In the genomic region with DNA sequence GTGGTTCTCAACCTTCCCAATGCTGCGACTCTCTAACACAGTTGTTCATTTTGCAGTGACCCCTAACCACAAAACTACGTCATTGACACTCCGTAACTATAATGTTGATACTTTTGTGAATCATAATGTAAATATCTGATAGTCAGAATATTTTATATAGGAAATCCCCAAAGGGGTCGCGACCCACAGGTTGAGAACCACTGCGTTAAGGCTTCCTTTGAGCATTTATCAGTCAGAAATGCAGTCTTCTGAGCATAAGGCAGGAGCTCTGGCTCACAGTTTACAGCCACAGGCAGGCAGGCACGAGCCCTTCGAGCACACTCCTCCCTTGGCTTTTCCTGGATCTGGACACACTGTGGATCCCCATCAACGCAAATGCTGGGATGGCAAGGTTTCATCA, we compare ENCODE assay signal across 17 mouse cellular contexts. TPM values are rescaled to one million over a fixed set of nuclear protein-coding genes. Genes with fewer than 3 reads are reported as not detected.
"Had no signal": no experiment of that assay in that cellular context is flagged by ENCODE, and none has a peak within 500 bp of the region (broad histone marks: within the 10 kb centered on the region; RNA-seq: fewer than 3 reads in every experiment).

No protein-coding gene starts in this region.

- H3K27ac ChIP-seq: neural tube, embryonic 13.5 days; stomach, embryonic 15.5 days; stomach, postnatal 0 days had no signal

- H3K4me3 ChIP-seq: midbrain, embryonic 10.5 days; midbrain, embryonic 12.5 days; myocyte; neural tube, embryonic 13.5 days; stomach, embryonic 15.5 days had no signal

- H3K27me3 ChIP-seq: neural tube, embryonic 13.5 days; stomach, embryonic 15.5 days had no signal

- DNase-seq: lung, adult 18-20 months; lung, embryonic 14.5 days; lung, postnatal 10 days; lung, postnatal 4 days; midbrain, embryonic 14.5 days; right cerebral cortex, postnatal 14 days; thymus, adult 2 months; thymus, postnatal 25 days; thymus, postnatal 4 days had no signal

- H3K36me3 ChIP-seq: midbrain, embryonic 10.5 days; midbrain, embryonic 12.5 days; neural tube, embryonic 13.5 days; stomach, embryonic 15.5 days had no signal

- H3K4me2 ChIP-seq: lung, embryonic 14.5 days; midbrain, embryonic 12.5 days; neural tube, embryonic 13.5 days; stomach, embryonic 15.5 days had no signal

- ATAC-seq: midbrain, embryonic 16.5 days had no signal

- H3K9ac ChIP-seq: lung, embryonic 14.5 days; midbrain, embryonic 12.5 days; neural tube, embryonic 13.5 days; stomach, embryonic 15.5 days had no signal

- H3K9me3 ChIP-seq: midbrain, embryonic 10.5 days; neural tube, embryonic 13.5 days; stomach, embryonic 15.5 days had no signal

RNA-seq across cellular contexts. Expression of a gene that starts 57.0 kb away (rescaled TPM):
- total RNA-seq: megakaryocyte-erythroid progenitor cell, adult 5-6 weeks had no signal
- polyA plus RNA-seq: myocyte had no signal
